8 mouse cellular contexts compared by ENCODE assay signal in genomic region chr9:66060308-66060647, GRCm38 (mm10). TPM values are rescaled to one million over a fixed set of nuclear protein-coding genes. Genes with fewer than 3 reads are reported as not detected.
DNase-seq lines count a peak whose midpoint lies in the region; ATAC-seq and TF ChIP-seq lines count a peak whose summit lies in the region.

No protein-coding gene starts in this region.

- peaks cover 19% of the 10 kb centered on the region for H3K4me1 ChIP-seq in forebrain, embryonic 13.5 days
- peaks cover 19% of the 10 kb centered on the region for H3K4me1 ChIP-seq in liver, embryonic 16.5 days (ENCODE audit: control insufficient read depth, low read depth, low read length)

- H3K27ac ChIP-seq in forebrain, embryonic 13.5 days = peak overlapping the region; percentile 75
- H3K27ac ChIP-seq in liver, embryonic 16.5 days (ENCODE audit: low read length) = peak overlapping the region; percentile 88

- under 1% methylated on average over 20 of the region's 20 CpGs for WGBS in forebrain, embryonic 13.5 days
- WGBS in liver, embryonic 16.5 days (ENCODE audit: insufficient replicate concordance) = 0% methylated on average over 20 of the region's 20 CpGs

- H3K9ac ChIP-seq in forebrain, embryonic 13.5 days = peak overlapping the region; percentile 93
- peak overlapping the region; percentile 95 for H3K9ac ChIP-seq in liver, embryonic 16.5 days (ENCODE audit: low read depth, low read length)

- H3K79me3 ChIP-seq in C2C12 (ENCODE audit: low read depth) = peaks cover 23% of the 10 kb centered on the region

- H3K36me3 ChIP-seq in C2C12 (ENCODE audit: control insufficient read depth, insufficient read depth) = peaks cover 27% of the 10 kb centered on the region
- peaks cover 27% of the 10 kb centered on the region for H3K36me3 ChIP-seq in forebrain, embryonic 13.5 days (ENCODE audit: poor library complexity, severe bottlenecking)
- peaks cover 28% of the 10 kb centered on the region for H3K36me3 ChIP-seq in liver, embryonic 16.5 days (ENCODE audit: control insufficient read depth, insufficient read depth)

- H3K9me3 ChIP-seq in forebrain, embryonic 13.5 days (replicated peaks) = no peaks in the 10 kb centered on the region
- H3K9me3 ChIP-seq in liver, embryonic 16.5 days (replicated peaks; ENCODE audit: control insufficient read depth, low read length) = no peaks in the 10 kb centered on the region

- peak overlapping the region; percentile 60 for H3K4me3 ChIP-seq in C2C12 (ENCODE audit: insufficient read depth, poor library complexity, severe bottlenecking)
- H3K4me3 ChIP-seq in forebrain, embryonic 13.5 days = peak overlapping the region; percentile 87
- peak overlapping the region; percentile 93 for H3K4me3 ChIP-seq in liver, embryonic 16.5 days (ENCODE audit: low read depth, low read length)

- no peak for DNase-seq in frontal cortex, adult 2 months (ENCODE audit: extremely low spot score in 1 of 2, low spot score in 1 of 2)
- DNase-seq in yolk sac, embryonic 10.5 days (ENCODE audit: low spot score) = no peak
- DNase-seq in right cerebral cortex, postnatal 25 days = no peak
- no peak for DNase-seq in thymus, postnatal 14 days

- peak overlapping the region; percentile 82 for H3ac ChIP-seq in C2C12 (ENCODE audit: control insufficient read depth, insufficient read length, low read depth)

- peaks cover 33% of the 10 kb centered on the region for H3K79me2 ChIP-seq in C2C12 (ENCODE audit: control insufficient read depth, insufficient read depth)

- H3K27me3 ChIP-seq in C2C12 (ENCODE audit: control insufficient read depth, insufficient read depth, insufficient read length) = no peaks in the 10 kb centered on the region
- no peaks in the 10 kb centered on the region for H3K27me3 ChIP-seq in forebrain, embryonic 13.5 days
- H3K27me3 ChIP-seq in liver, embryonic 16.5 days (ENCODE audit: control insufficient read depth, insufficient read depth, low read depth, low read length) = no peaks in the 10 kb centered on the region

- ATAC-seq in frontal cortex, adult (ENCODE audit: low TSS enrichment) = peak; percentile 60
- peak; percentile 67 for ATAC-seq in forebrain, embryonic 13.5 days
- peak; percentile 25 for ATAC-seq in liver, embryonic 16.5 days (ENCODE audit: low read depth)

- TF ChIP-seq CTCF in C2C12 (IDR thresholded peaks at IDR 0.05; ENCODE audit: control insufficient read depth, insufficient read depth, insufficient read length) = no peak

- H3K4me2 ChIP-seq in forebrain, embryonic 13.5 days = peak overlapping the region; percentile 82
- H3K4me2 ChIP-seq in liver, embryonic 16.5 days (ENCODE audit: low read depth, low read length) = peak overlapping the region; percentile 75

TF ChIP-seq in C2C12, 6 proteins besides CTCF, POLR2A, EP300 and RAD21:
- TF ChIP-seq FOSL1 (IDR thresholded peaks at IDR 0.05; ENCODE audit: insufficient read depth, low read length, poor library complexity, severe bottlenecking) (no peak), MYOD1 (IDR thresholded peaks at IDR 0.05; ENCODE audit: control insufficient read depth, insufficient read length, low read depth) (no peak), MAX (IDR thresholded peaks at IDR 0.05) (no peak), USF1 (IDR thresholded peaks at IDR 0.05; ENCODE audit: low read depth) (no peak), MYOG (IDR thresholded peaks at IDR 0.05; ENCODE audit: control insufficient read depth, extremely low read depth, insufficient read length) (no peak), CEBPB (IDR thresholded peaks at IDR 0.05; ENCODE audit: low read depth) (no peak)

RNA-seq across cellular contexts. Expression of gene Ppib, which starts 0.3 kb away (rescaled TPM):
- polyA plus RNA-seq in frontal cortex, adult 2 months (2012; rRNA removed) = 239 and 279 TPM in 2 replicates
- 781 TPM for polyA plus RNA-seq in C2C12 (2012; fragmentation: generic; extraction: Trizol)
- 357 and 381 TPM in 2 replicates for polyA plus RNA-seq in forebrain, embryonic 13.5 days (2015; fragmentation: Nextera tagmentation; extraction: Ambion mirVana)
- 412 and 425 TPM in 2 replicates for polyA plus RNA-seq in liver, embryonic 16.5 days (2015; fragmentation: Nextera tagmentation; extraction: Ambion mirVana)

RNA-seq across cellular contexts. Expression of gene Snx22, which starts 9.2 kb away (rescaled TPM):
- polyA plus RNA-seq in frontal cortex, adult 2 months (2012; rRNA removed) = 6.2 TPM in 2 replicates
- polyA plus RNA-seq in C2C12 (2012; fragmentation: generic; extraction: Trizol) = 0.74 TPM
- 2.7 and 3.1 TPM in 2 replicates for polyA plus RNA-seq in forebrain, embryonic 13.5 days (2015; fragmentation: Nextera tagmentation; extraction: Ambion mirVana)
- polyA plus RNA-seq in liver, embryonic 16.5 days (2015; fragmentation: Nextera tagmentation; extraction: Ambion mirVana) = 30.5 and 31.3 TPM in 2 replicates
